Mouse (Mus musculus) spleen, adult 2 months (tissue): ENCODE data around the gene Pdcd10.

Experiments used
- CTCF ChIP-seq: fragments of 200-500 bp; IDR thresholded peaks from 2 replicates; pipeline ENCODE4 v1.5.1; 2011; ENCODE audit warnings: mild to moderate bottlenecking, inconsistent platforms; ENCODE audit not compliant: insufficient read depth, insufficient read length, insufficient replicate concordance; ENCODE audit errors: extremely low read depth
- POLR2A ChIP-seq: fragments of 200-500 bp; IDR thresholded peaks from 2 replicates; pipeline ENCODE4 v1.6.1; 2011; ENCODE audit warnings: low read depth, low read length, inconsistent platforms

- no peak for TF ChIP-seq CTCF
- TF ChIP-seq POLR2A: no peak
Observed at GRCm38 (mm10) chr3:75583293-75583692, 26.6 kb upstream of the Pdcd10 start.
